Mouse (Mus musculus) layer of hippocampus, adult 9-11 months (tissue): ENCODE measurements around the gene Ms4a10.
A peak's percentile ranks its signal among the peaks of the same experiment; 100 is the strongest.

Experiments
- DNase-seq: peaks from one replicate; pipeline ENCODE4 v3.0.0; 2022

Gene Ms4a10

DNA sequence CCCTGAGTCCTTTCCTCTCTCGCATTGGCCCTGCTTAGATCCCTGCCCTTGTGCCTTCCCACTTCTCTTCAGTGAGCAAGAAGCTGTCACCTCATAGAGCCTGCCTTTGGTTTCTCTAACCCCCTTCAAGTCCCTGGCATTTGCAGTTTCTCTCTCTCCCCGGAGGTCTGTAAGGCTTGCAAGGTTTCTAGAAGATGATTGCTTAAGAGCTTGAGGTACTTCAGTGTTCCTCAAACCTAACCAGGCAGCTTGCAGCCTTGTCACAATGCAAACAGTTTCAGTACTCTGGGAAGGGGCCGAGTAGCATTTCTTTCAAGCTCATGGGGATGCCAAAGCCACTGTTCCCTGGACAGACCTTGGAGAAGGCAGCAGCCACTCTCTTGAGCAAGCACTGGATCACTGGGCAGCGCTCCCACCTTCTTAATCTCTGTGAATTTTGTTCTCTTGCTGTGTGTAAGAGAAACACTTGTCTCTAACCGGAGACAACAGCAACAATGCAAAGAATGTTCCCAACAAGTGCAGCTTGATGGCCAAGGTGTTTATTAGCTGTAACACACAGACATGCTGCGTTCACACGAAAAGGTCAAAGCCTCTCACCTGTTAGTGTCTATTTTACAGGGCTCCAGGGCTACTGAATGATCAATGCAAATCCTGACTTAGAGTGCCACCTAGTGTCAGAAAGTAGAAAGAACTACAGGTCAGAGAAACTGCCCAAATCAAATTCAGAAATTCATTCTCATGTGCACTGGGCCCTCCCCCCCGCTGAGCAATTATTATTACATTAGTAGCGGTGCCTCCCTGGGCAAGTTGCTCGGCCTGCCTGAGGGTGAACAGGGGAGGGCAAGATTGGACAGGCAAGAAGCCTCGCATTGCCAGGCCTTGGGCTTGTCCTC is 15.1 kb downstream of the Ms4a10 start:
- no peak for DNase-seq

DNA sequence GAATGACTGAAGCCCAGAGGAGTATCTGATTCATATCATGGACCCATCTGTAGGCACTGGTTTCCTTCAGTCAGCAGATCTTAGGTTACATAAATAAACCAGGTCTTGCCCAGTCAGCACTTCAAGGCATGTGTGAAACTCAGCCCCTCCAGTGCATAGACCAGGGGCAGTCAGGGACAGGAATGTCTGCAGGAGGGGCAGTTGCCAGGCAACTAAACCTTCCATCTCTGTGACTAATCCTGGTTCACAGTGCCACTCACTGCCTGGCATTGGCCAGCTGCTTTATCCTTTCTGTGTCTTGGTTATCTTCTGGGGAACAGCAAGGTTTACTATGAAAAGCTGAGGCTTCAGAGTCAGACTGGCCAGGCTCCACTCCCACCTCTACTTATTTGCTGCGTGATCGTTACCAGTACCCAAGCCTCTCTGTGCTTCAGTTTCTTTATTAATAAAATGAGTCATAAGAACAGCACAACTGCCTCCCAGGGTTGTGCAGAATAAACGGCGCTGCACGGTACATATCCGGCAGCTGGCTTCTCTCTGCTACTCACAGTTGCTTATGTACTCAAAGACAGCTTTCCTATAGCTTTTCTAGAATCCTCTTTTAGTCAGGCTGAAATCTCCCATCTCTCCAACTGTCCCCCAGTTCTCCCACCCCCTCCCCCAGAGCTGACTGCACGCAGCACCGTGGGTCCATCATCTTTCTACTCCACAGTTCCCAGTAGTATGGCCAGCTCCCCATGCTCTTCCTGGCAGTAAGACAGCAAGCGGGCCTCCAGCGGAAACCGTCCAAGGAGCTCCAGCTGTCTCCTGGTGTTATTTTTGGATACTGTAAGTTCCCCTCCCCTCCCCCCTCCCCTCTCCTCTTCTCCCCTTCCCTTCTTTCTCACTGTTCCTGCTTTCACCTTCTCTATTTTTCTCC is 22.2 kb downstream of the Ms4a10 start:
- DNase-seq = peak; percentile 39

DNA sequence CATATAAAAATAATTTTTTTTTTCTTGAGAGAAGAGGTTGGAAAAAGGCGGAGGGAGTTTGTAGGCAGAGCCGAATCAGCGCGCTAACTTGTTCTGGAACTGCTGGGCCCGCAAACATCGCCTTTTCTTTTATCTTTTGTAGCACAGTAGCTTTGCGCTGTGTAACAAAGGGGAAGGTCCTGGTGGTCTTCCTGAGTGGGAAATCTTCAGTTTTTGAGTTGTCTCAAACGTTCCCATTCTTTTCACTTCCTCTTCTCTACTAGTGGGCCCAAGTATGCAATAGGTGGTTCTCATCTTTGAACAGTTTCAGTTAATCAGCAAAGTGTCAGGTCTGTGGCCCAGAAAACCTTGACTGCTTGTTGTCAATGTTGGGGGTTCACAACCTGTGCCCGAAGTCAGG is 24.9 kb downstream of the Ms4a10 start:
- no peak for DNase-seq

DNA sequence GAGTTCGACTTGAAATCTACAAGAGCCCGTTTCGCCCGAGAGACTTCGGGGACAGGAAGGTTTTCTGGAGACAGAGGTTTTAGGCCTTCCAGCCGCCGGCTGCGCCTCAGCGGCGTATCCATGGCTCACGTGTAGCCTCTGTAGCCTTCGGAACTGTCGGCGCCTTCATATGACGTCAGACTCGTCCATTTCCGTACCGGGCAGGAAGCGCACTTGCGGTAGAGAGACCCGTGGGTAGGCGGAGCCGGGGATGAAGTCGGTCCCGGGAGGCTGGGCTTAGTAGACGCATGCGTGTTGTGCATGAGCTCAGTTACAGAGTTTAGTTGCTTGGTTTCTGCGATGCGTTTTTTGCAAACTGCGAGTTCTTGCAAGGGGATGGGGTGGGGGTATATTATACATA is 25.4 kb downstream of the Ms4a10 start, which contains the start of gene Ccdc86:
Gene Ccdc86, minus strand, starts transcription at position 155 of the 400 bp plus-strand sequence.
- peak; percentile 96 for DNase-seq

DNA sequence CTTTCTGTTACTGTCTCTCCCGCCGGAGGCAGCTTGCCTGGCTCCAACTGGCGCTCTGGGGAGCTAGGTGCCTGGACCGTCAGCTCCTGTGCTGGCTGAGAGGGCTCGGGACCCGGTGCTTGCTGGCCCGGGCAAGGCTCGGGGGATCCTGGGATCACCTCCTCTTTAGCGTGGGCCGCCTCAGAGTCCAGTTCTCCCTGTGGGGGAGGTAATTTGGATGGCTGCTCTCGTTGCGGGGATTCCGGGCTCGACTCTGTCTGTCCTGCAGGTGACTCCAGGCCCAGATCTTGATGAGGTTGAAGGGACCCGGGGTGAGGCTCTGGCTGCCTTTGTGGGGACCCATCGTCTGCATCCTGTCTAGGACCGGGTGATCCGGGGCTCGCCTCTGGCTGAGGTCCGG is 26.1 kb downstream of the Ms4a10 start:
- DNase-seq = no peak

DNA sequence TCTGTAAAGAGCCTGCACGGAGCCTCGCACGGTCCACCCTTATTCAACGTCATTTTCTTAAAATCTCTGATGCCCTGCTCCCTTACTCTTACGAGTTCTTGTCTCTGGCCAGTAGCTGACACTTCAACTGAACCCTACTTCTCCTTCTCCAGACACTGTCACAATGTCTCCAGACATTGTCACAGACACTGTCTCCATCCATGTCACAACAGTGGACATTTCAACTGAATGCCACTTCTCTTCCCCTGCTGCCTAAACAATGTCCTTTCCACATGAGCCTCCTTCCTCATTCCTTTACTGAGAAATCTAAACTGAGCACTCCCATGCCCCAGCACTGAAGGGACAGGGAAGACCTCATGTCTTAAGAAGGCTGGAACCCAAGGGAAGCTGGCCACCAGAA is 27.3 kb downstream of the Ms4a10 start:
- no peak for DNase-seq

DNA sequence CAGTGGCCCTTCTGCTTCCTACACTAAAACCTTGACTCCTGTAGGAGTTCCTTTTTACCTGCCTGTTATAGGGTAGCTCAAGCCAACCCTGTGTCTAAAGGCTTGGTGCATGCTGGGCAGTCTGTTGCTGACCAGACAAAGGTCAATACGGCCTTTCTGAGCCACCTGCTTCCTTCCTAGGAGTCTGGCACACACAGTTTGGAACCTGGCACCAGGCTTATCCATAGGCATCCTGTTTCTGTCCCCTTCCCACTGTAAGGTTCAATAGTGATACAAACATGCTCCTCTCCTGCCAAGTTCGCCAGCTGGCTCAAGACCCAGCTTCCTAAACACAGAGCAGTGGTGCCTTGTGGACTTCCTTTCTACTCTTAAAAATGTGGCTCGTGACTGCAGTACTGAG is 28.0 kb downstream of the Ms4a10 start:
- DNase-seq = no peak

DNA sequence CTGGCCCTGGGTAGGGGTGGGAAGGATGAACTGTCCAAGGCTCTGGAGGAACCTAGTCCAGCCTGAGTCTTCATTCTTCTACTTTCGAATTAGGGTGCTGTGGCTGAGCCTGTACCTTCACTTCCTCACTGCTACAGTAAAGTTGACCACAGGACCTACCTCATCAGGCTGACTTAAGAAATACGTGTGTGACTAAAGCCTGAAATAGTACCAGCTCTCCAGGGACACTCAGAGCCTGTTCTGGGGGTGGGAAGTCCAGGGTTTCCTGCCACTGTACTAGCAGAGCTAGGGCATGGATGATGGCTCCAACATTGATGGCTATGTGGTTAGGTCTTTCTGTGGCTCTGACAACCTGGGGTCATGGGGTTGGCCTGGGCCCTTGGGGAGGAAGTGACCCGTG is 30.5 kb downstream of the Ms4a10 start:
- DNase-seq = no peak

DNA sequence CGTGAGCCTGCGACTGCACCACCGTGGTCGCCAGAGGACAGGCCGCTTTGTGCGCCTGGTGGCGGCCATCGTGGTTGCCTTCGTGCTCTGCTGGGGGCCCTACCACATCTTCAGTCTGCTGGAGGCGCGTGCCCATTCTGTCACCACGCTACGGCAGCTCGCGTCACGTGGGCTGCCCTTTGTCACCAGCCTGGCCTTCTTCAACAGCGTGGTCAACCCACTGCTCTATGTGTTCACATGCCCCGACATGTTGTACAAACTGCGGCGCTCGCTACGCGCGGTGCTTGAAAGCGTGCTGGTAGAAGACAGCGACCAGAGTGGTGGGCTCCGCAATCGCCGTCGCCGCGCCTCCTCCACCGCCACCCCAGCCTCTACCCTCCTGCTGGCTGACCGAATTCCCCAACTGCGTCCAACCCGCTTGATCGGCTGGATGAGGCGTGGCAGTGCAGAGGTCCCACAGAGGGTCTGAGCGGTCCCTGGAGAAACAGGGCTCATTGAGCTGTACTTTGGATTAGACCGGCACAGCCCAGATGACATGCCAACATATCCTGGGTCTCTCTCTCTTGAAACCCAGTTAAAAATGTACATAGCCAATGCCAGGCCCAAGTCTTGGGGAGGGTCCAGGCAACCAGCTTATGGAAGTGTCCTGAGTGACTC is 33.5 kb downstream of the Ms4a10 start:
- no peak for DNase-seq

DNA sequence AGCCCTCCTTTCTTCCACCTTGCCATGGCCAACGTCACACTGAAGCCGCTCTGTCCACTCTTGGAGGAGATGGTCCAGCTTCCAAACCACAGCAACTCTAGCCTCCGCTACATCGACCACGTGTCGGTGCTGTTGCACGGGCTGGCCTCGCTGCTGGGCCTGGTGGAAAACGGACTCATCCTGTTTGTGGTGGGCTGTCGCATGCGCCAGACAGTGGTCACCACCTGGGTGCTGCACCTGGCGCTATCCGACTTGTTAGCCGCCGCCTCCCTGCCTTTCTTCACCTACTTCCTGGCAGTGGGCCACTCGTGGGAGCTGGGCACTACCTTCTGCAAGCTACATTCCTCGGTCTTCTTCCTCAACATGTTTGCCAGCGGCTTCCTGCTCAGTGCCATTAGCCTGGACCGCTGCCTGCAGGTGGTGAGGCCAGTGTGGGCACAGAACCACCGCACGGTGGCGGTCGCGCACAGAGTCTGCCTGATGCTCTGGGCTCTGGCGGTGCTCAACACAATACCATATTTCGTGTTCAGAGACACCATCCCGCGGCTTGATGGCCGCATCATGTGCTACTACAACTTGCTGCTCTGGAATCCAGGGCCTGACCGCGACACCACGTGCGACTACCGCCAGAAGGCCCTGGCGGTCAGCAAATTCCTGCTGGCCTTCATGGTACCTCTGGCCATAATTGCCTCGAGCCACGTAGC is 34.2 kb downstream of the Ms4a10 start:
- peak; percentile 71 for DNase-seq

DNA sequence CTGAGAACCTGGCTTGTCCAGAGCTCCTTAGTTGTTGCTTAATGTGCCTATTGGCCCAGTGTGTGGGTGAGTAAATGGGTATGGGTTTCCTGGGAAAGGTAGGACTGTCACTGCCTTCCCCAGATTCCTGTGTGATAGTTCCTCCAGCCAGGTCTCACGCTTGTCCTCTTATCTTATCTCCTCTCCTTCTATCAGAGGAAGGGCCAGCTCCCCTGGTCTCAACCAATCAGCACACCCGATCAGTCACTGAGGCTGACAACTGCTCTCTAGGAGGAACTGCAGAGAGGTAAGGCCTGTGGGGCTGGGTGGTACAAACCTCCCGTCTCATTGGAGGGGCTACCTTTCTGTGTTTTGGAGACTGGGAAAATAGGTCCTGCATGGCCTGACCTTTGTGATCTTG is 35.7 kb downstream of the Ms4a10 start:
- DNase-seq = no peak

DNA sequence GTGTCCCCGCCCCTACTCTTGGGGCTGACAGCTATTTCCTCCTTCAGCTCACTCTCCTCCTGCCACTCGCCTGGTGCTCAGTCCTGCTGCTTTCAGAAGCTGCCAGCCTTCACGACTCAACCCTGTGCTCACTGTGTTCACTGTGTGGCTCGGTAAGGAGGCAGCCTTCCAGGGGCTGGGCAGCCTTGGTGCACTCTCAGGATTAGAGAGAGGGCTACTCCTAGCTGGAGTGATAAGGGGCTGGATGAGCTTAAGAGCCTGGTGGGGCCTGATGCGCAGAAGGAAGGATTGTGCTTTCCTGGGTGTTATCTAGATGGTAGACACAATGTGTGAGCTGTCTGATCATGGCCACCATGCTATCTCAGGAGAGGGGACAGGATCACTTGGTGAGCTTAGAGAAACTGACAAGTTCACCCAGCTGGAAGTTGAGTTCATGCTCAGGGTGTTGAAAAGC is 37.3 kb downstream of the Ms4a10 start, which contains the start of gene Ptgdr2:
Gene Ptgdr2, plus strand, starts transcription at position 51 of the 454 bp plus-strand sequence.
- DNase-seq = no peak

DNA sequence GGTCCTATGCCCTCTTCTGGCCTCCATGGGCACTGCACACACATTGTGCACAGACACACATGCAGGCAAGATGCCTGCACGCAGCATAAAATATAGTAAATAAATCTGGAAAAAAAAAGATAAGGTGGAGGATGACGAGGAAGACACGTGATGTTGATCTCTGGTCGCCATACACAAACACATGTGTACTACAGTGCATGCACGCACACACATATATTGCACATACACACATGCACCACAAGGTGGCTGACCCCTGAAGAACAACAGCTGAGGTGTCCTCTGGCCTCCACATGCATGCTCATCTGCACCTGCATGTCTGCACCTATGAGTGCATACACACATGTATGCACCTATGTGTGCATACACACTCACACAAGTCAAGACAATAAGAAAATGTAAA is 38.4 kb downstream of the Ms4a10 start:
- no peak for DNase-seq

DNA sequence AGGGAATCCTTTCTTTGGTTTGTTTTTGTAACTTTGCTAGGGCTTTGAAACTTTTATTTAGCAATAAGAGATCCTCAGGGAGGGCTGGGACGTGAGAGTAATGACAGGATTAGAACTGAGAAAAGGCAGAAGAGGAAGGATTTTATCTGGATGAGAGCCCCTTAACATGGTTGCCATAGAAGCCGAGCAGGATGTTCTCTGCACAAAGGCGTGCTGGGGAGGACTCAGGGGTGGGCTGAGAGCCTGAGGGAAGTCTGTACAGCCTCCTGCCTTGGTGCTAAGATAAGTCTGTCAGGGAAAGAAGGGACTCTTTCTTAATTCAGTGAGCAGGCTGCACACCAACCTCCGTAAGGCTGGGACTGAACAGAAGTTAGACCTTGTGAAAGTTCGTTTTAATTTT is 39.4 kb downstream of the Ms4a10 start:
- no peak for DNase-seq

DNA sequence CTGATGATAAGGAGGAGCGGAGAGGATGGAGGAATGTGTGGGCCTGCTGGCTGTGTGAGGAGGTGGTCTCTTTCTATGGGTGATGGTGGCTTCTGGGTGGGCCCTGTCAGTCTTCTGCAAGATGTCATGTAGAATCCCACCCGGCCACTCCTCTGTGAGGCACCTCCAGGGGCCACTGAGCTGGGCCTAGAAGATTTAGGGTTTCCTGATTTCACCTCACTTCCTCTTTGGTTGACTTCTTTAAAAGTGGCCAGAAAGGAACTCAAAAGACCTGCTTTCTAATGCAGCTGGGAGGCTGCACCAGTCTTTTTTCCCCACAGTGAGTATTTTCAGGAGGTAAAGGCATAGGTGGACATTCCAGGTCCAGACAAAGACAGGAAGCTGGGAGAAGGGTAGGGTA is 43.8 kb downstream of the Ms4a10 start:
- DNase-seq = no peak

DNA sequence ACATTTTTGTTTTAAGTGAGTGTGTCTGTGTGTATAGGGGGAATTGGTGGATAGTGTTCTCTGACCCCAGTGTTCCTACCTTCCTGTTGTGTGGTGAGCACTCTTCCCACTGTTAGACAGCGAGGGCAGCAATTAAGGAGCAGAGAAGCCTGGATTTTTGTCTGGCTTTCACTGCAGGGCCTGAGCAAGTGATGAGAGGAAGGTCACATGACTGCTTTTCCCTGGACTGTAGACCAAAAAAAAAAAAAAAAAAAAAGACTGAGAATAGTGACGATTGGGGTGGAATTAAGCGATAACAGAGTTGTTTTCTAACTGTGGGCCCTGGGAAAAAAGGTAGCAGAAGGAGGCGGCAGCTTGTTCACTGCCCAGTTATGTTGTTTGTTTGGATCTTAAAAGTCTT is 47.8 kb downstream of the Ms4a10 start:
- no peak for DNase-seq

DNA sequence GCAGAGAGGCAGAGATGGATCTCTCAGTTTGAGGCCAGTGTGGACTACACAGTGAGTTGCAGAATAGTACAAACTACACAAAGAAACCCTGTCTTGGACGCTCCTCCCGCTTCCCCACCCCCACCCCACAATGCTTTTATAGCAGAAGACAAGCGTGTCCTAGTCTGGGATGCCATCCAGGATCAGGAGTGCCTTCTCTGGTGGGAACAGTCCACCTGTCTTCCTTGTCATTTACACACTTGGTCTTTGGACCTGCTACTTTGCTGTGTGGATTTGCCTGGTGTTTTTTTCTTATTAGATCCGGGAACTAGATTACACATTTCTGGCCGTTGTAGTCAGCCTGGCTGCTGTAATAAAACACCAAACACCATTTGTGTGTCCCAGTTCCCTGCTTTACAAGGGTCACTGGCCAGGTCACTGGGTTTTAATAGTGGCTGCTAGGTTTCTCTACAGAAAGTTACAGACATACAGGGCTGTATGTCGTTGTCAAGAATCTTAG is 48.3 kb downstream of the Ms4a10 start:
- no peak for DNase-seq

DNA sequence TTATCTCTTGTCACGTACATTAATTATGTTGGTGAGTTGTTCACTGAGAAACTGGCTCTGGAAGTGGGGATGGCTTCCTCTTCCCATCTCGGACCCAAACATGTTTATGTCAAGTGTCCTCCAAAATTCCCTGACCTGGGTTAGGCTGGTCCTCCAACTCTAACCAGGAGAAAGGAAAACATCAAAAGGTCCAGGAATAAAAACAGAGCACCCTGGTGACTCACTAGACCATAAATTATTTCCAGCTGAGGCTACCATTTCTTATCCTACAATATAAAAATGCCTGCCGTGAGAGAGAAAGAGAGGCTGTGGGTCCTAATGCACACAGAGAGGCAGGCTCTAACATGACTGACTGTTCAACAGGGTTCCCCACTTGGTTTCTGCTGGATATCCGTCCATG is 50.2 kb downstream of the Ms4a10 start:
- DNase-seq = no peak

DNA sequence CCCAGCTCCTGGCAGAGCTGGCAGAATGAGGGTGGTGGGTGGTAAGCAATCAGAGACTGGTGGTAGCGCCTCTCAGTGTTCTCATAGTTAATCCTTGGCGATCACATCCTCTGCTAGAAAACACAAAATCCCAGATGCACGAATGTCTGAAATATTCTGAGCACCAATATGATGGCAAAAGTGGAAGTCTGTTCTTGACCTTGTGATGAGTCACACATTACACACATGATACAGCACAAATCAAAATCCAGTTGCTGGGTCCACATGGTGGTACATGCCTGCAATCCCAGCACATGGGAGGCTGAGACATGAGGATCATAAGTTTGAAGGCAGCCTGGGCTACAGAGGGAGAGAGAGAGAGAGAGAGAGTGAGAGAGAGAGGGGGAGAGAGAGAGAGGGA is 53.4 kb downstream of the Ms4a10 start:
- DNase-seq = no peak

DNA sequence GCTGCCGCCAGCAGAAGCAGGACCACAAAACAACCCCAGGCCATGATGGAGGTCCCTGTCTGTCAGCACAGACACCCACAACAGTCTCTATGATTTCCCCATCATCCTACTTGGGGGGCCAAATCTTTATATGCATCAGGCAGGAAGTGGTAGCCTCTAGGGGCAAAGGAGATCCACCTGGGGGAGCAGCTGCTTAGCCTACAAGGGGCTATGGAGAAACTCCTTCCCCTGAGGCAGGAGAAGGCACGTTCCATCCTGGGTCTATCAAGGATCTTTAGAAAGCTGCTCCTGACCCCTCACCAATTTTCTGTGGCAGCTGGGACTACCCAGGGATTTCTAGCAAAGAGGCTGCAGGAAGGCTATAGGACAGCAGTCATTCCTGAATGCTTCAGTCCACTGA is 53.9 kb downstream of the Ms4a10 start, which contains the start of gene Zp1:
Gene Zp1, minus strand, starts transcription at position 101 of the 400 bp plus-strand sequence.
- DNase-seq = no peak

DNA sequence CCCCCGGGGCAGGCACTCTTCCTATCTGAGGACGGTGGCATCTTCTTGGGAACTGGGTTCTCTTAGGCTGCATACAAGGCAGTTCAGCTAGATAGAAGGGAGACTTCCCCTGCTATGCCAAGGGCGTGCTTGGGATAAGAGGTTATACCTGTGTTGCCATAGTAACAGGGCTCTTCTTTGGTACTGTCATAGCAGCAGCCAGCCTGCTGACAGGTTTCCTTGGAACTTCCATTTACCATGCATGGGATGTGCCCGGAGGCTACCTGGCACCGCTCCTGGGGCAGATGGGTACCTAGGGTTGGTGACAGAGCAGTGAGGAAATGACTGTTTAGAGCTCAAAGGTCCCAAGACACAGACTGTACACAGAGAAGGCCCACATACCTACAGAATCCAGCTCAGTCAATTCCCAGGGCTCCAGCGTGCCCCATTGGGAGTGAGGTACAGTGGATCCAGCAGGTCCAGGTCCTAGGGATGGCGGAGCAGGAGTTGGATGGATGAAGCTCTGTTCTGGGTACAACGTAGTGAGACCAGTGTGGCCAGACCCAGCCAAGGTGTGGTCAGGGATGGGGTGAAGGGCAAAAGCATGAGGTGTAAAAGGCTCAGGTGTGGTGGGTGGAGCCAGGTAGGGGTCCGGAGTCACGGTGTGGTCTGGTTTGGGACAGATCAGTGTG is 56.0 kb downstream of the Ms4a10 start:
- no peak for DNase-seq

DNA sequence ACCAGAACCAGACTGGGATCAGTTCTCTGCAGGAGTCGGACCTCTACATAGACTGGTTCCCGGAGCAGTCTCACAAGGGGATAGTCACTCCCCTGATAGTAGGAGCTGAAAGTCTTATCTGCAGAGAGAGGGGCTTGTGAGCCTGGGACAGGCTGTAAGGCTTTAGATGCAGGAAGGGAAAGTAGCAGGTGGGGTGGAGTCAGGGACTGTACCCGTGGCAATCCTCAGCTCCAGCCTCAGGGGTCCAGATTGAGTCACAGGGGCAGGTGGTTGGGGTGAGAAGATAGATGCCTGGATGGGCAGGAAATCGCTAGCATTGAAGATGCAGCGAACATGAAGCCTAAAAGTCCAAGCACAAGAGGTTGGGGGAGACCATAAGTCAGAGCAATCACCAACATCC is 58.0 kb downstream of the Ms4a10 start:
- no peak for DNase-seq
